In the genomic region with DNA sequence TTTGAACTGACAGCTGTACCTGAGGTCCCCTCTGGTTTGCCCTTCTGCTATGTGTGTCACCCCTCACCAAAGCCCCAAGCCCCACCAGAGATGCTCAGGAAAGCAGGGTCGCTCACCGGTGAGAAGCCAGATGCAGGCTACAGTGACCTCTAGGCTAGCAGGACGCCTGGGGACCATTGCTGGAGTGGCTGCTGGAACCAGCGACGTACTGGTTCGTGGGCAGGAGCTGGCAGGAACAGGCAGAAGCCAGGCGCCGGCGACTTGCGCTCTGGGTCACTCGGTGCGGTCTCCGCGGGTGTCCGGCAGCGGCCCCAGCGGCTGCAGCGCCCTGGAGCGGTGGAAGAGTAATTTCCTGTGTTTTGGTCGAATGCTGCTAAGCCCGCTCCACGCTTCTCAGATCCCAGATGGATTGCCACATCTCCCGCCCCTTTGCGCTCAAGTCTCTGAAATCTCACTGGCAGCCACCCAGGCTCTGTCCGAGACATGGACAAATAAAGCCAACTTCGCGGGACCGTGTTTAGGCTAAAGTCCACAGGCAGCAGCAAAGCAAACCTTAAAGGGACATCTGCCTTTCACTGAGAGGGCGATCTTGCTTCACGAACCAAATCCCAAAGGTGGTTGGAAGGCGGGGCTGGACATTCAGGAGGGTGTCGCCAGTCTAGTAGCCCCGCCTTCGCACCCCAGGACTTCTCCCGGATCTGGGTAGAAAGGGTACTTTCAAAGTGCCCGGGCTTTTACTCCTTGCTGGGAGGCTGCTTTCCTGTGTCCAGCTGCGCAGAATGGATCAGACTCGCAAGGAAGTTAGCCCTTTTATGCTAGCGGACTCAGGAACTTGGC, we compare ENCODE assay signal across 8 mouse cellular contexts. TPM values are rescaled to one million over a fixed set of nuclear protein-coding genes. Genes with fewer than 3 reads are reported as not detected.
DNase-seq lines count a peak whose midpoint lies in the region; ATAC-seq and TF ChIP-seq lines count a peak whose summit lies in the region.

Gene Gm49395 (minus strand): TSS at position 567 of the 837 bp plus-strand sequence.
Gene Itga1 (minus strand): TSS at position 610 of the 837 bp plus-strand sequence.

- H3K27ac ChIP-seq in heart, embryonic 10.5 days = peak within 1 kb of the TSS; percentile 91
- peak within 1 kb of the TSS; percentile 97 for H3K27ac ChIP-seq in liver, adult 2 months (replicated peaks; ENCODE audit: insufficient read depth, low read depth, low read length)
- peak within 1 kb of the TSS; percentile 47; the same call in 1 of the 2 replicates for H3K27ac ChIP-seq in midbrain, postnatal 0 days (ENCODE audit: low read depth, low read length)
- H3K27ac ChIP-seq in stomach, embryonic 14.5 days (ENCODE audit: low read length) = peak within 1 kb of the TSS; percentile 92

- TF ChIP-seq POLR2A in liver, adult 2 months (IDR thresholded peaks at IDR 0.05; ENCODE audit: extremely low read depth, insufficient read depth, low read length) = peak; percentile 33; the same call in 1 of the 2 replicates

- H3K36me3 ChIP-seq in heart, embryonic 10.5 days = no peaks in the 10 kb centered on the region
- H3K36me3 ChIP-seq in liver, adult 2 months (ENCODE audit: control insufficient read depth, insufficient read depth, low read length) = peaks cover 1% of the 10 kb centered on the region; the same call in 1 of the 2 replicates
- H3K36me3 ChIP-seq in midbrain, postnatal 0 days (ENCODE audit: insufficient read depth, low read length) = no peaks in the 10 kb centered on the region
- no peaks in the 10 kb centered on the region for H3K36me3 ChIP-seq in stomach, embryonic 14.5 days (ENCODE audit: control insufficient read depth, insufficient read depth, low read length)

- peak within 1 kb of the TSS; percentile 68 for H3K4me3 ChIP-seq in heart, embryonic 10.5 days
- H3K4me3 ChIP-seq in liver, adult 2 months (ENCODE audit: insufficient read depth, low read depth, low read length) = peak within 1 kb of the TSS; percentile 88
- H3K4me3 ChIP-seq in midbrain, postnatal 0 days (ENCODE audit: low read depth, low read length) = peak within 1 kb of the TSS; percentile 49
- peak within 1 kb of the TSS; percentile 60 for H3K4me3 ChIP-seq in stomach, embryonic 14.5 days (ENCODE audit: low read depth, low read length)

- peak within 1 kb of the TSS; percentile 94 for H3K4me2 ChIP-seq in midbrain, postnatal 0 days (ENCODE audit: low read depth, low read length, poor library complexity, severe bottlenecking)
- H3K4me2 ChIP-seq in stomach, embryonic 14.5 days (replicated peaks; ENCODE audit: low read depth, low read length) = peak within 1 kb of the TSS; percentile 78

- H3K79me2 ChIP-seq in liver, adult 2 months (ENCODE audit: control insufficient read depth, insufficient read depth, low read length) = peaks cover 10% of the 10 kb centered on the region; the same call in 1 of the 2 replicates

- under 1% methylated on average over 39 of the region's 39 CpGs for WGBS in heart, embryonic 10.5 days
- WGBS in liver, adult 2 months = under 1% methylated on average over 39 of the region's 39 CpGs
- WGBS in midbrain, postnatal 0 days = under 1% methylated on average over 39 of the region's 39 CpGs
- under 1% methylated on average over 39 of the region's 39 CpGs for WGBS in stomach, embryonic 14.5 days

- H3K27me3 ChIP-seq in heart, embryonic 10.5 days (ENCODE audit: insufficient read depth, poor library complexity, severe bottlenecking) = no peaks in the 10 kb centered on the region
- H3K27me3 ChIP-seq in liver, adult 2 months (ENCODE audit: control insufficient read depth, insufficient read depth, low read length) = no peaks in the 10 kb centered on the region
- H3K27me3 ChIP-seq in midbrain, postnatal 0 days (ENCODE audit: insufficient read depth, low read length) = peaks cover 13% of the 10 kb centered on the region
- H3K27me3 ChIP-seq in stomach, embryonic 14.5 days (ENCODE audit: control insufficient read depth, insufficient read depth, low read length) = no peaks in the 10 kb centered on the region

- TF ChIP-seq CTCF in liver, adult 2 months (IDR thresholded peaks at IDR 0.05; ENCODE audit: low read depth, low read length) = peak; percentile 45
- TF ChIP-seq CTCF in midbrain, postnatal 0 days (IDR thresholded peaks at IDR 0.05) = no peak

- H3K9me3 ChIP-seq in heart, embryonic 10.5 days = 0 out of 2 replicates have a peak, but pooled peaks cover 3% of the 10 kb centered on the region
- no peaks in the 10 kb centered on the region for H3K9me3 ChIP-seq in midbrain, postnatal 0 days (ENCODE audit: low read length)
- H3K9me3 ChIP-seq in stomach, embryonic 14.5 days (ENCODE audit: control insufficient read depth, low read depth, low read length) = no peaks in the 10 kb centered on the region

- H3K4me1 ChIP-seq in heart, embryonic 10.5 days = no peaks in the 10 kb centered on the region
- H3K4me1 ChIP-seq in liver, adult 2 months (ENCODE audit: control insufficient read depth, insufficient read depth, low read length) = peaks cover 10% of the 10 kb centered on the region
- no peaks in the 10 kb centered on the region for H3K4me1 ChIP-seq in midbrain, postnatal 0 days (ENCODE audit: insufficient read depth, low read length)
- H3K4me1 ChIP-seq in stomach, embryonic 14.5 days (ENCODE audit: control insufficient read depth, insufficient read depth, low read length) = no peaks in the 10 kb centered on the region

- peak; percentile 38 for DNase-seq in spleen, adult 18-20 months
- DNase-seq in spleen, adult 12 weeks (ENCODE audit: low spot score) = no peak
- peak; percentile 90 for DNase-seq in heart, embryonic 10.5 days (ENCODE audit: low spot score)
- DNase-seq in kidney, adult 9 months = peak; percentile 98
- peak; percentile 100 for DNase-seq in liver, adult 2 months (ENCODE audit: extremely low read depth, low read depth, low spot score)
- peak; percentile 56 for DNase-seq in midbrain, postnatal 0 days (ENCODE audit: low spot score)

- H3K9ac ChIP-seq in liver, adult 2 months (ENCODE audit: low read depth, low read length) = peak within 1 kb of the TSS; percentile 86
- H3K9ac ChIP-seq in midbrain, postnatal 0 days (replicated peaks; ENCODE audit: low read length, poor library complexity, severe bottlenecking) = peak within 1 kb of the TSS; percentile 59
- H3K9ac ChIP-seq in stomach, embryonic 14.5 days (replicated peaks; ENCODE audit: low read depth, low read length) = peak within 1 kb of the TSS; percentile 67

- peak; percentile 63; the same call in 1 of the 2 replicates for ATAC-seq in erythroblast, adult 5-6 weeks (replicated peaks; ENCODE audit: low FRiP score, poor library complexity, severe bottlenecking)
- peak; percentile 44 for ATAC-seq in midbrain, postnatal 0 days (ENCODE audit: low FRiP score)
- peak; percentile 90 for ATAC-seq in stomach, embryonic 14.5 days (ENCODE audit: insufficient number of reproducible peaks, insufficient read depth, low FRiP score, low read depth)

RNA-seq across cellular contexts. Expression of gene Gm49395, which starts in this region (rescaled TPM):
- 9.0 and 9.2 TPM in 2 replicates for total RNA-seq in erythroblast, adult 5-6 weeks (2015; ENCODE audit: low replicate concordance)
- total RNA-seq in erythroblast, adult 5-6 weeks (2017; ENCODE audit: low replicate concordance) = not detected in 2 replicates
- polyA plus RNA-seq in heart, embryonic 10.5 days (2016; fragmentation: Nextera tagmentation; extraction: Ambion mirVana) = 7.3 and 9.0 TPM in 2 replicates
- 1.6 and 2.7 TPM in 2 replicates for total RNA-seq in liver, adult 2 months (2014; rRNA removed)
- polyA plus RNA-seq in liver, adult 2 months (2012; rRNA removed) = 1.5 and 1.6 TPM in 2 replicates
- 3.1 TPM in 1 of 2 replicates, not detected in the other for total RNA-seq in midbrain, postnatal 0 days (2014; rRNA removed)
- 3.4 TPM in 2 replicates for polyA plus RNA-seq in midbrain, postnatal 0 days (2015; fragmentation: Nextera tagmentation; extraction: Ambion mirVana)
- polyA plus RNA-seq in stomach, embryonic 14.5 days (2014; fragmentation: Nextera tagmentation; extraction: Ambion mirVana) = 8.6 and 8.8 TPM in 2 replicates

RNA-seq across cellular contexts. Expression of gene Itga1, which starts in this region (rescaled TPM):
- 4.2 and 5.2 TPM in 2 replicates for total RNA-seq in erythroblast, adult 5-6 weeks (2015; ENCODE audit: low replicate concordance)
- 2.2 TPM in 2 replicates for total RNA-seq in erythroblast, adult 5-6 weeks (2017; ENCODE audit: low replicate concordance)
- 15.8 and 26.1 TPM in 2 replicates for polyA plus RNA-seq in heart, embryonic 10.5 days (2016; fragmentation: Nextera tagmentation; extraction: Ambion mirVana)
- total RNA-seq in liver, adult 2 months (2014; rRNA removed) = 20.1 and 22.2 TPM in 2 replicates
- 2.9 and 3.2 TPM in 2 replicates for polyA plus RNA-seq in liver, adult 2 months (2012; rRNA removed)
- 8.5 and 8.7 TPM in 2 replicates for total RNA-seq in midbrain, postnatal 0 days (2014; rRNA removed)
- 3.0 and 3.6 TPM in 2 replicates for polyA plus RNA-seq in midbrain, postnatal 0 days (2015; fragmentation: Nextera tagmentation; extraction: Ambion mirVana)
- 38.2 and 40.9 TPM in 2 replicates for polyA plus RNA-seq in stomach, embryonic 14.5 days (2014; fragmentation: Nextera tagmentation; extraction: Ambion mirVana)

Comparison
In these comparisons a context has a peak if more than half of its experiments do, and no peak if none do; other contexts are left out.
1. H3K27ac ChIP-seq: peak in every context shown above with its lines; median percentile 97 in liver, adult 2 months; 92 in stomach, embryonic 14.5 days; 91 in heart, embryonic 10.5 days; 47 in midbrain, postnatal 0 days.